Mouse (Mus musculus) cerebellum, postnatal 25 days (tissue): ENCODE results near the gene Vgf.
A peak's percentile ranks its signal among the peaks of the same experiment; 100 is the strongest.

Source experiments
- DNase-seq, 2 experiments: peaks; one replicate each; pipeline ENCODE4 v3.0.0; 2021; ENCODE audit warnings: mixed read lengths in 2 of 2

The Vgf gene

GRCm38 (mm10) chr5:137026092-137026491, at the start of gene Vgf:
Gene Vgf (plus strand): TSS chr5:137026392.
- DNase-seq, result no peak

- no peak for DNase-seq
Measured at GRCm38 (mm10) chr5:136977769-136978168, 48.4 kb upstream of the Vgf start.

GRCm38 (mm10) chr5:136979762-136980161, 46.4 kb upstream of the Vgf start:
- no peak for DNase-seq

GRCm38 (mm10) chr5:136980974-136981373, 45.2 kb upstream of the Vgf start:
- DNase-seq, result no peak

GRCm38 (mm10) chr5:136982338-136982930, 43.8 kb upstream of the Vgf start:
- peak; percentile 66 to 82 for DNase-seq

GRCm38 (mm10) chr5:136984828-136985227, 41.4 kb upstream of the Vgf start:
- no peak for DNase-seq

- DNase-seq, result peak; percentile 94 to 98
Measured at GRCm38 (mm10) chr5:136986695-136987137, 39.5 kb upstream of the Vgf start, which contains the start of gene Plod3. Gene Plod3 (plus strand): TSS chr5:136987019.

GRCm38 (mm10) chr5:136987138-136987933, 38.9 kb upstream of the Vgf start:
- peak; percentile 84 to 87 for DNase-seq

- DNase-seq, result no peak
Measured at GRCm38 (mm10) chr5:136987934-136988271, 38.3 kb upstream of the Vgf start, which contains the start of gene Znhit1. Gene Znhit1 (minus strand): TSS chr5:136988021.

- peak in 1 of 2 experiments; percentile 36 for DNase-seq
Measured at GRCm38 (mm10) chr5:136988420-136988819, 37.8 kb upstream of the Vgf start.

GRCm38 (mm10) chr5:136989801-136990200, 36.4 kb upstream of the Vgf start:
- DNase-seq, result no peak

GRCm38 (mm10) chr5:136999449-136999848, 26.7 kb upstream of the Vgf start:
- no peak for DNase-seq

GRCm38 (mm10) chr5:137000612-137001011, 25.6 kb upstream of the Vgf start:
- no peak for DNase-seq

- no peak for DNase-seq
Measured at GRCm38 (mm10) chr5:137007276-137007675, 18.9 kb upstream of the Vgf start.

- DNase-seq, result peak; percentile 48 to 81
Measured at GRCm38 (mm10) chr5:137009988-137010387, 16.2 kb upstream of the Vgf start.

- no peak for DNase-seq
Measured at GRCm38 (mm10) chr5:137012401-137012950, 13.7 kb upstream of the Vgf start.

- DNase-seq, result no peak
Measured at GRCm38 (mm10) chr5:137015913-137016312, 10.3 kb upstream of the Vgf start.

GRCm38 (mm10) chr5:137024318-137024717, 1.9 kb upstream of the Vgf start:
- no peak for DNase-seq

- DNase-seq, result peak; percentile 87 to 94
Measured at GRCm38 (mm10) chr5:137025132-137025531, 1.1 kb upstream of the Vgf start.

GRCm38 (mm10) chr5:137028561-137029272, 2.5 kb downstream of the Vgf start:
- DNase-seq, result peak in 1 of 2 experiments; percentile 27

GRCm38 (mm10) chr5:137029273-137029585, 3.0 kb downstream of the Vgf start:
- DNase-seq, result peak in 1 of 2 experiments; percentile 17

- peak; percentile 95 to 97 for DNase-seq
Measured at GRCm38 (mm10) chr5:137029643-137030415, 3.6 kb downstream of the Vgf start.

GRCm38 (mm10) chr5:137030416-137030810, 4.2 kb downstream of the Vgf start:
- no peak for DNase-seq
